Mouse (Mus musculus) skeletal muscle tissue, adult 2 months (tissue): ENCODE measurements around the gene Hsbp1.

Source experiments
- DNase-seq: peaks from one replicate; pipeline ENCODE4 v3.0.0-alpha.2; 2012; ENCODE audit warnings: low read depth, low spot score

The Hsbp1 gene

DNA sequence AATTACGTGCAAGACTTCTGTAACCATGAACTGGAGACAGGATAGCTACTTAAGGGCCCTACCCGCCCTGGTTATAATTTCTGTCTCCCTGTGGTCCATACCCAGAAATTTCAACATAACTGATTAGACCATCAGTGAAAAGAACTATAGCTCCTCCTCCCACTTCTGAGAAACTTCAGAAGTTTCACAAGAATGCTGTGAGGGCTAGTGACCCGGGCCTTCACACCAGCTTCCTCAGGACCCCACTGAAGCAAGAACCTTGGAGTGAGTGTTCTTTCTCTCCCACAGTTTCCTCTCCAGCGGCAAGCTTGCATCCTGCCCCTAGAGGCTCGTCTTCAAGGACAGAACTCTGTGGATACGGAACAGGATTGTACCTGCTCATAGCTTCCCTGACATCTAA lies 41.6 kb downstream of the Hsbp1 start:
- no peak for DNase-seq

DNA sequence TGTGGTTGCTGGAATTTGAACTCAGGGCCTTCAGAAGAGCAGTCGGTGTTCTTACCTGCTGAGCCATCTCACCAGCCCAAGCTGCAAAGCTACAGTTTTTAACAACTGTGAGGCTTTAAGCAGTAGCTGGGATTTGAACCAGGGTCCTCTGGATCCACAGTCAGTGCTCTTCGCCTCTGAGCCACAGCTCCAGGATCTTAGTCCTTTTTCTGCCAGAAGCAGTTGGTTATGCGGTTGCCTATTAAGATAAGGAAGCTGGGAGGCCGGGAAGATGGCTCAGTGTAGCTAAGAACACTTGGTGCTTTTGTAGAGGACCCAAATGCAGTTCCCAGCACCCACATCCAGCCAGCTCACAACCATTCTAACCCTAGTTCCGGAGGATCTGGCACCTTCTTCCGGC lies 42.7 kb downstream of the Hsbp1 start:
- no peak for DNase-seq

DNA sequence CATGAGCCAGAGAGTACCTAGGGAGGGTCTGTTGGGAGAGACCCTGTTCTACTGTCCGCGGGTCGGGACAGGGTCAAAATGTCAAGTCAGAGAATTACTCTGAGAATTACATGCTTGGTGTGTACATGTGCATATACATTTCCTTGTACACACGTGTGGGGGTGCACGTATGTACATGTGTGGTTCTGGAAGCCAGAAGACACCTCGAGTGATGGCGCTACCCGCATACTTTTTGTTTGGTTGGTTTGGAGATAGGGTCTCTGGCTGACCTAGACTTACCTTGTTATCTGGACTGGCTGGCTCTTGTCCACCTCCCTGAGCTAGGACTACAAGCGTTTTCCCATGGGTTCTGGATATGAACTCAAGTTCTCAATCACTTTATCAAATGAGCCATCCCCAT lies 49.8 kb downstream of the Hsbp1 start:
- DNase-seq = no peak

DNA sequence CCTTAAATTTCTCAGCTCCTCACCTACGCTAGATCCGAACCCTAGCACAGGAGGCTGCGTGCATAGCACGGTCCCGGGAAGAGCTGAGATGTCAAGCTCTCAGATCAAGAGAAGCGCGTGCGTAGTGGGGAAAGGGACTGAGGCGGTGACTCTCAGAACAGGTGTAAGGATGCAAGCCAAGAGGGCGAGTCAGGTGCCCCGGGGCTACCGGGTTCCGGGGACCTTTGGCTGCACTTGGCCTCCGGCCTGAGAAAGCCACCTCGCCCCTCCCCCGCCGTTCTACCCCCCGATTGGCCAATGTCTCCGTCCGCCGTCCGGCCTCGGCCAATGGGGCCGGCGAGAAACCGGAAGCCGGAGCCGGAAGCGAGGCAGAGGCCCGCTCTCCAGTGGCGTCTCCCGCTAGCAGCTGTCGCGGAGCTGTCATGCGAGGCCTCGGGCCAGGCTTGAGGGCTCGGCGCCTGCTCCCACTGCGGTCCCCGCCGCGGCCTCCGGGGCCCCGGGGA lies 50.3 kb downstream of the Hsbp1 start, which contains the start of gene Mlycd:
TSS of gene Mlycd (plus strand) at position 355 of the 503 bp plus-strand sequence.
- DNase-seq = peak; percentile 97

DNA sequence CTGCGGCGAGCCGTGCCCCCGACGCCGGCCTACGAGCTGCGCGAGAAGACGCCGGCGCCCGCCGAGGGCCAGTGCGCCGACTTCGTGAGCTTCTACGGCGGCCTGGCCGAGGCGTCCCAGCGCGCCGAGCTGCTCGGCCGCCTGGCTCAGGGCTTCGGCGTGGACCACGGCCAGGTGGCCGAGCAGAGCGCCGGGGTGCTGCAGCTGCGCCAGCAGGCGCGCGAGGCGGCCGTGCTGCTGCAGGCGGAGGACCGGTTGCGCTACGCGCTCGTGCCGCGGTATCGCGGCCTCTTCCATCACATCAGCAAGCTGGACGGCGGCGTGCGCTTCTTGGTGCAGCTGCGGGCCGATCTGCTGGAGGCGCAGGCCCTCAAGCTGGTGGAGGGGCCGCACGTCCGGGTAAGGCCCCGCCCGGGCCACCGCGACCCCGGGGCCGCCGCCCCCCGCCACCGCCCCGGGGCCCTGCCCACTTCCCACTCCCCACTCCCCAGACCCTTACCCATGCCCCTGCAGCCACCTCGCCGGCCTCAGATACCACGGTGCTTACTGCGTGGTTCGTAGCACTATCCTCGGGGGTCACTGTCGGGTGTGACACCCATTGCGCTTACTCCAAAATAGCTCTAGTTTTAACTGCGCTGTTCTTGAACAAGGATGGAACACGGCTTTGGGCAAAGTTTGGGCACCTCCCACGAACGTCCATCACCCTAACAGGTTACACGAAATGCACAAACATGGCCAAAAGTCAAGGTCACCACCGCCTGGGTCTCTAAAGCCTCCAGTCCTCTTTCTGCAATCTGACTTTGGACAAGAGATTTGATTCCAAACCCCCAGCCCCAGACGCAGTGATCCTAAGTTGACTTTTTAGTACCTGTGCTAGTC lies 51.0 kb downstream of the Hsbp1 start:
- peak; percentile 69 for DNase-seq
